In the genomic region with DNA sequence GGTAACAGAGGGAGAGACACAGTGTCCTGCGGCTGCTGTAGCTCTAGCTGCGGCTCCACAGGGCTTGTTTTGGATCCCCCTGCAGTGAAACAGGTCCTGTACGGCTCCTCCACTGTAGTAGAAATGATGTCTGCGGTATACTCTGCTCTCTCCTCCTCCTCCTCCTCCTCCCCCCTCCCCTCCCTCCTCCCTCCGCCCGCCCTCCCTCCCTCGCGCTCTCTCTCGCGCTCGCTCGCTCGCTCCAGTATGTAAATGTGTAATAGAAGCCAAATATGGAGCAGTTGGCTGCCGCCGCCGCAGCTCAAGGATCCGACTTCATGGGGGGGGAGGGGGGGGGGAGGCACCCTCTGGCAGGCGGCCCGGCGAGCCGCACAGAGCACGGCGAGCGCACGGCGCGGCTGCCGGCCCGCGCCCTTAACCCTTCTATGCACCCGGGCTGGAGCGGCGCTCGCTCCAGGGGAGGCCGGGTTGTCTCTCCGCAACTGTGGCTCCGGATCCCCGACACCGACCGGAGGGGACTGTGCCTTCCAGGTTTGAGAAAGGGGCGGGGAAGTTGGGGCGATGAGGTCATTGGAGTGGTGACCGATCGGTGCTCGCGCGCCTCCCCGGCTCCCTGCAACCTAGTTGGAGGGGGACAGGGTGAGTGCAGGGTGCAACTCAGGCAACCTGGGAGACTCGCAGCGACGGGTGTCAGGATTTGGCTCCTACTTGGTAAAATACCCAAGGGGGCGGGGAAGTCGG, we compare ENCODE assay signal across 8 mouse cellular contexts. TPM values are rescaled to one million over a fixed set of nuclear protein-coding genes. Genes with fewer than 3 reads are reported as not detected.
DNase-seq lines count a peak whose midpoint lies in the region; ATAC-seq and TF ChIP-seq lines count a peak whose summit lies in the region.

A gene (minus strand): TSS at position 156 of the 741 bp plus-strand sequence.

- H3K36me3 ChIP-seq in MEL (ENCODE audit: control insufficient read depth in 1 of 2, insufficient read depth in 2 of 2, low read length in 2 of 2) = no peaks in the 10 kb centered on the region
- no peaks in the 10 kb centered on the region for H3K36me3 ChIP-seq in forebrain, postnatal 0 days (ENCODE audit: insufficient read depth)

- TF ChIP-seq POLR2A in MEL (IDR thresholded peaks at IDR 0.05; ENCODE audit: control insufficient read depth in 1 of 2, insufficient read depth in 1 of 2, low read depth in 1 of 2, low read length in 2 of 2, poor library complexity in 1 of 2) = no peak; a peak in 1 of 4 replicates

- intact Hi-C loops in heart, postnatal 36 days (cut with DNase I) = loop anchor here (5.0 kb wide), 7 partner anchors 143 to 353 kb away; no protein-coding TSS in a partner anchor

- no peaks in the 10 kb centered on the region for H3K9me3 ChIP-seq in MEL (replicated peaks; ENCODE audit: insufficient read depth, low read length)
- no peaks in the 10 kb centered on the region for H3K9me3 ChIP-seq in forebrain, postnatal 0 days (ENCODE audit: low read length)

- H3K4me2 ChIP-seq in forebrain, postnatal 0 days (ENCODE audit: low read depth) = peak within 1 kb of the TSS; percentile 90

- no peak for TF ChIP-seq RAD21 in MEL (IDR thresholded peaks at IDR 0.05; ENCODE audit: low read depth, low read length)

- no peak for TF ChIP-seq EP300 in MEL (IDR thresholded peaks at IDR 0.05; ENCODE audit: low read depth in 1 of 2, low read length in 2 of 2)

- TF ChIP-seq CTCF in MEL (IDR thresholded peaks at IDR 0.05 in 2 of 3, conservative IDR thresholded peaks at IDR 0.05 in 1 of 3; ENCODE audit: control insufficient read depth in 1 of 3, insufficient read depth in 1 of 3, low read depth in 2 of 3, low read length in 3 of 3, poor library complexity in 1 of 3, severe bottlenecking in 1 of 3) = no peak
- no peak for TF ChIP-seq CTCF in forebrain, postnatal 0 days (IDR thresholded peaks at IDR 0.05; ENCODE audit: low read depth)

- peak; percentile 75 for ATAC-seq in forebrain, postnatal 0 days

- peaks cover 2% of the 10 kb centered on the region; the same call in 1 of the 2 replicates for H3K79me2 ChIP-seq in MEL (ENCODE audit: control insufficient read depth, insufficient read depth, low read length, poor library complexity)

- H3K27ac ChIP-seq in MEL (ENCODE audit: control insufficient read depth, low read depth, low read length) = peak within 1 kb of the TSS; percentile 37
- peak within 1 kb of the TSS; percentile 98 for H3K27ac ChIP-seq in forebrain, postnatal 0 days (ENCODE audit: low read depth, low read length)

- H3K4me3 ChIP-seq in MEL (ENCODE audit: control insufficient read depth in 1 of 2, insufficient read depth in 1 of 2, low read depth in 2 of 2, low read length in 2 of 2) = peak within 1 kb of the TSS; percentile 68 to 84
- peak within 1 kb of the TSS; percentile 79 for H3K4me3 ChIP-seq in forebrain, postnatal 0 days (ENCODE audit: low read depth, low read length)

- 3% methylated on average over 51 of the region's 53 CpGs for WGBS in forebrain, postnatal 0 days

- peak; percentile 89 for DNase-seq in MEL (ENCODE audit: low read depth, low spot score)
- DNase-seq in cerebellum, adult 18-20 months = peak; percentile 81 to 85
- DNase-seq in forebrain, postnatal 0 days = peak; percentile 92
- DNase-seq in heart, postnatal 36 days = peak; percentile 80 to 87
- DNase-seq in layer of hippocampus, adult 9-11 months = peak; percentile 69
- DNase-seq in lung, postnatal 14 days = peak; percentile 78
- peak; percentile 64 for DNase-seq in retina, adult 2 months (ENCODE audit: low read depth, low spot score)
- DNase-seq in thymus, postnatal 25 days = peak; percentile 56

- H3K9ac ChIP-seq in MEL (ENCODE audit: control insufficient read depth, low read depth, low read length, poor library complexity, severe bottlenecking) = peak within 1 kb of the TSS; percentile 83
- peak within 1 kb of the TSS; percentile 95 for H3K9ac ChIP-seq in forebrain, postnatal 0 days

- H3K27me3 ChIP-seq in MEL (ENCODE audit: control insufficient read depth in 1 of 2, insufficient read depth in 2 of 2, low read length in 2 of 2) = peaks cover 0 to 1% of the 10 kb centered on the region in 2 experiments; a peak in 1 of 4 replicates
- H3K27me3 ChIP-seq in forebrain, postnatal 0 days (ENCODE audit: insufficient read depth, low read length) = no peaks in the 10 kb centered on the region

- H3K4me1 ChIP-seq in MEL (ENCODE audit: control insufficient read depth in 1 of 2, insufficient read depth in 2 of 2, low read length in 2 of 2) = peaks cover 0 to 2% of the 10 kb centered on the region in 2 experiments; a peak in 3 of 4 replicates
- H3K4me1 ChIP-seq in forebrain, postnatal 0 days (ENCODE audit: insufficient read depth) = peaks cover 14% of the 10 kb centered on the region

TF ChIP-seq in MEL, 35 proteins besides CTCF, POLR2A, EP300 and RAD21:
- TF ChIP-seq GATA1 (IDR thresholded peaks at IDR 0.05; ENCODE audit: low read depth, low read length) = no peak
- no peak for TF ChIP-seq TCF12 (IDR thresholded peaks at IDR 0.05; ENCODE audit: low read depth, low read length)
- TF ChIP-seq MXI1 (IDR thresholded peaks at IDR 0.05; ENCODE audit: low read depth, low read length) = peak; percentile 5; the same call in 1 of the 2 replicates
- TF ChIP-seq ELF1 (IDR thresholded peaks at IDR 0.05; ENCODE audit: low read depth, low read length) = no peak
- TF ChIP-seq MAX (IDR thresholded peaks at IDR 0.05; ENCODE audit: low read length) = no peak
- no peak for TF ChIP-seq MAFK (IDR thresholded peaks at IDR 0.05; ENCODE audit: borderline replicate concordance, low read depth, low read length)
- no peak for TF ChIP-seq KAT2A (conservative IDR thresholded peaks at IDR 0.05; ENCODE audit: low read depth, low read length)
- no peak; the same call in 1 of the 2 replicates for TF ChIP-seq NELFE (IDR thresholded peaks at IDR 0.05; ENCODE audit: low read depth, low read length)
- TF ChIP-seq GABPA (IDR thresholded peaks at IDR 0.05; ENCODE audit: low read depth, low read length) = no peak
- no peak for TF ChIP-seq JUND (IDR thresholded peaks at IDR 0.05; ENCODE audit: low read depth, low read length)
- no peak for TF ChIP-seq CHD1 (IDR thresholded peaks at IDR 0.05; ENCODE audit: low read depth, low read length)
- TF ChIP-seq TBP (IDR thresholded peaks at IDR 0.05; ENCODE audit: low read depth, low read length) = no peak
- no peak for TF ChIP-seq POLR2AphosphoS5 (IDR thresholded peaks at IDR 0.05; ENCODE audit: borderline replicate concordance, low read depth, low read length)
- no peak for TF ChIP-seq USF2 (IDR thresholded peaks at IDR 0.05; ENCODE audit: borderline replicate concordance in 1 of 2, insufficient read depth in 1 of 2, low read depth in 1 of 2, low read length in 2 of 2)
- no peak for TF ChIP-seq TAL1 (IDR thresholded peaks at IDR 0.05; ENCODE audit: low read length)
- no peak for TF ChIP-seq ZKSCAN1 (IDR thresholded peaks at IDR 0.05; ENCODE audit: low read depth, low read length)
- TF ChIP-seq ETS1 (IDR thresholded peaks at IDR 0.05; ENCODE audit: low read depth, low read length) = no peak
- no peak for TF ChIP-seq RCOR1 (IDR thresholded peaks at IDR 0.05; ENCODE audit: low read depth, low read length)
- TF ChIP-seq HCFC1 (IDR thresholded peaks at IDR 0.05; ENCODE audit: low read depth, low read length) = peak; percentile 45
- peak; percentile 38; the same call in 1 of the 2 replicates for TF ChIP-seq SIN3A (IDR thresholded peaks at IDR 0.05; ENCODE audit: low read length)
- TF ChIP-seq BHLHE40 (IDR thresholded peaks at IDR 0.05; ENCODE audit: borderline replicate concordance, low read depth, low read length) = no peak
- peak; percentile 36; the same call in 1 of the 2 replicates for TF ChIP-seq MAZ (IDR thresholded peaks at IDR 0.05; ENCODE audit: low read depth, low read length)
- TF ChIP-seq MYB (IDR thresholded peaks at IDR 0.05; ENCODE audit: low read depth, low read length) = no peak

RNA-seq across cellular contexts. Expression of the gene that starts here (rescaled TPM):
- 0.39 and 0.98 TPM in 2 replicates for total RNA-seq in MEL (2012; rRNA removed)
- 1 to 10 TPM in 1 of 2 experiments, not detected in 1; 1.1 TPM for polyA plus RNA-seq in MEL (2012; ENCODE audit: insufficient read depth in 1 of 2, insufficient read length in 2 of 2, low read depth in 1 of 2, low replicate concordance in 2 of 2, missing spikeins in 1 of 2)
- total RNA-seq in forebrain, postnatal 0 days (2014; rRNA removed) = 32.3 and 33.6 TPM in 2 replicates
- polyA plus RNA-seq in forebrain, postnatal 0 days (2015; fragmentation: Nextera tagmentation; extraction: Ambion mirVana) = 7.6 and 13.0 TPM in 2 replicates
- 10 to 100 TPM; 33.0 to 35.0 TPM for total RNA-seq in heart, postnatal 36 days (2021)

Comparison
In these comparisons a context has a peak if more than half of its experiments do, and no peak if none do; other contexts are left out.
1. Peak in every context shown above with its lines: DNase-seq, ATAC-seq, H3K4me3 ChIP-seq and H3K27ac ChIP-seq.
2. RNA of the gene that starts here (total RNA-seq): 33.0 to 35.0 TPM in heart, postnatal 36 days and 32.3 to 33.6 TPM in forebrain, postnatal 0 days; 0.39 to 0.98 TPM in MEL; every median in the first group is over 10 times any median in the second.